Mouse (Mus musculus) CH12.LX (cell line): ENCODE results near the gene Magi2. TPM values are rescaled to one million over a fixed set of nuclear protein-coding genes. Genes with fewer than 3 reads are reported as not detected.

Experiments
- DNase-seq: peaks from one replicate; pipeline ENCODE4 v3.0.0-alpha.2; 2013; ENCODE audit errors: extremely low read depth
- H3K27ac ChIP-seq: 2 replicates; pipeline ENCODE4 v1.5.1; 2012; ENCODE audit warnings: low read depth, mild to moderate bottlenecking, control low read depth, moderate library complexity; ENCODE audit not compliant: insufficient read depth
- H3K27me3 ChIP-seq: replicated peaks from 2 replicates; pipeline ENCODE3; 2012; ENCODE audit warnings: inconsistent platforms
- H3K36me3 ChIP-seq, 2 experiments: replicated peaks in 1 of 2; 2 replicates each; pipeline versions ENCODE3 to v1.6.1; 2012; ENCODE audit warnings: inconsistent platforms in 1 of 2, low read length in 1 of 2, mild to moderate bottlenecking in 1 of 2, mixed read lengths in 1 of 2, moderate library complexity in 1 of 2; ENCODE audit not compliant: control insufficient read depth in 1 of 2, insufficient read depth in 1 of 2
- H3K4me1 ChIP-seq, 2 experiments: 2 replicates each; pipeline ENCODE4 v1.6.1; 2012; ENCODE audit warnings: inconsistent platforms in 1 of 2, moderate library complexity in 1 of 2; ENCODE audit not compliant: insufficient read depth in 2 of 2, control insufficient read depth in 1 of 2
- H3K4me2 ChIP-seq: 2 replicates; pipeline ENCODE4 v1.6.1; 2012; ENCODE audit warnings: low read depth, mild to moderate bottlenecking, control low read depth; ENCODE audit not compliant: poor library complexity, insufficient read depth, severe bottlenecking
- H3K4me3 ChIP-seq, 3 experiments: fragments of 150-350 bp in 1 of 3; sonication (generic) in 1 of 3; replicated peaks in 1 of 3; 2 replicates each; pipeline versions ENCODE3 to v1.5.1; 2011 to 2012; ENCODE audit warnings: low read depth in 2 of 3, low read length in 2 of 3, mild to moderate bottlenecking in 2 of 3, moderate library complexity in 2 of 3, control low read depth in 1 of 3, improper control_type of control experiment in 1 of 3, inconsistent platforms in 1 of 3, mixed read lengths in 1 of 3; ENCODE audit not compliant: poor library complexity in 1 of 3
- H3K79me2 ChIP-seq: replicated peaks from 2 replicates; pipeline ENCODE4 v1.6.1; 2012; ENCODE audit warnings: mild to moderate bottlenecking, moderate library complexity; ENCODE audit not compliant: control insufficient read depth, poor library complexity, insufficient read depth, severe bottlenecking; ENCODE audit errors: extremely low read depth
- H3K9ac ChIP-seq: 2 replicates; pipeline ENCODE4 v1.6.1; 2012; ENCODE audit warnings: low read depth, mild to moderate bottlenecking, control low read depth, moderate library complexity; ENCODE audit not compliant: insufficient read depth
- H3K9me3 ChIP-seq: replicated peaks from 2 replicates; pipeline ENCODE3; 2012; ENCODE audit warnings: low read length, inconsistent platforms, mixed read lengths
- BHLHE40 ChIP-seq: IDR thresholded peaks from 2 replicates; pipeline ENCODE4 v1.6.1; 2011; ENCODE audit warnings: mild to moderate bottlenecking, low read depth, low read length, improper control_type of control experiment
- CHD1 ChIP-seq: IDR thresholded peaks from 2 replicates; pipeline ENCODE4 v1.6.1; 2012; ENCODE audit warnings: low read depth, low read length, improper control_type of control experiment, inconsistent platforms
- CHD2 ChIP-seq: IDR thresholded peaks from 2 replicates; pipeline ENCODE4 v1.6.1; 2011; ENCODE audit warnings: low read length, improper control_type of control experiment
- E2F4 ChIP-seq: IDR thresholded peaks from 2 replicates; pipeline ENCODE4 v1.6.1; 2011; ENCODE audit warnings: low read depth, low read length, improper control_type of control experiment; ENCODE audit not compliant: insufficient replicate concordance
- ELF1 ChIP-seq: IDR thresholded peaks from 2 replicates; pipeline ENCODE4 v1.6.1; 2014; ENCODE audit warnings: low read depth, mild to moderate bottlenecking, inconsistent platforms, low read length, improper control_type of control experiment
- EP300 ChIP-seq: IDR thresholded peaks from 2 replicates; pipeline ENCODE4 v1.6.1; 2011; ENCODE audit warnings: low read length, improper control_type of control experiment
- ETS1 ChIP-seq: conservative IDR thresholded peaks from 2 replicates; pipeline ENCODE4 v1.6.1; 2012; ENCODE audit warnings: low read depth, mild to moderate bottlenecking, inconsistent platforms, low read length, improper control_type of control experiment, moderate library complexity
- GABPA ChIP-seq: IDR thresholded peaks from 2 replicates; pipeline ENCODE4 v1.6.1; 2012; ENCODE audit warnings: low read depth, low read length, improper control_type of control experiment, inconsistent platforms; ENCODE audit not compliant: insufficient replicate concordance
- IRF4 ChIP-seq: IDR thresholded peaks from 2 replicates; pipeline ENCODE4 v1.6.1; 2014; ENCODE audit warnings: low read depth, mild to moderate bottlenecking, inconsistent platforms, low read length, improper control_type of control experiment
- JUN ChIP-seq: IDR thresholded peaks from 2 replicates; pipeline ENCODE4 v1.6.1; 2011; ENCODE audit warnings: low read depth, mild to moderate bottlenecking, low read length, improper control_type of control experiment, moderate library complexity; ENCODE audit not compliant: insufficient read depth
- JUND ChIP-seq: conservative IDR thresholded peaks from 2 replicates; pipeline ENCODE4 v1.6.1; 2011; ENCODE audit warnings: low read depth, low read length, improper control_type of control experiment
- KAT2A ChIP-seq: IDR thresholded peaks from 2 replicates; pipeline ENCODE4 v1.6.1; 2012; ENCODE audit warnings: low read length, improper control_type of control experiment, inconsistent platforms; ENCODE audit not compliant: insufficient replicate concordance
- MXI1 ChIP-seq: IDR thresholded peaks from 2 replicates; pipeline ENCODE4 v1.6.1; 2011; ENCODE audit warnings: mild to moderate bottlenecking, low read depth, low read length, improper control_type of control experiment
- PAX5 ChIP-seq: IDR thresholded peaks from 2 replicates; pipeline ENCODE4 v1.6.1; 2012; ENCODE audit warnings: low read length, inconsistent platforms, mixed read lengths
- POLR2AphosphoS2 ChIP-seq: IDR thresholded peaks from 2 replicates; pipeline ENCODE4 v1.6.1; 2011; ENCODE audit warnings: low read depth, low read length, improper control_type of control experiment
- RCOR1 ChIP-seq: conservative IDR thresholded peaks from 2 replicates; pipeline ENCODE4 v1.6.1; 2012; ENCODE audit warnings: low read depth, mild to moderate bottlenecking, inconsistent platforms, low read length, improper control_type of control experiment
- SIN3A ChIP-seq: IDR thresholded peaks from 2 replicates; pipeline ENCODE4 v1.6.1; 2012; ENCODE audit warnings: low read length, improper control_type of control experiment, inconsistent platforms
- TBP ChIP-seq: conservative IDR thresholded peaks from 2 replicates; pipeline ENCODE4 v1.6.1; 2011; ENCODE audit warnings: low read depth, low read length, improper control_type of control experiment
- TCF12 ChIP-seq: IDR thresholded peaks from 2 replicates; pipeline ENCODE4 v1.6.1; 2014; ENCODE audit warnings: low read depth, mild to moderate bottlenecking, inconsistent platforms, low read length, improper control_type of control experiment
- UBTF ChIP-seq: IDR thresholded peaks from 2 replicates; pipeline ENCODE4 v1.6.1; 2012; ENCODE audit warnings: low read depth, mild to moderate bottlenecking, inconsistent platforms, low read length, improper control_type of control experiment, moderate library complexity
- USF1 ChIP-seq: IDR thresholded peaks from 2 replicates; pipeline ENCODE4 v1.6.1; 2014; ENCODE audit warnings: low read depth, mild to moderate bottlenecking, inconsistent platforms, low read length, improper control_type of control experiment
- USF2 ChIP-seq: conservative IDR thresholded peaks from 2 replicates; pipeline ENCODE4 v1.6.1; 2011; ENCODE audit warnings: low read depth, low read length, improper control_type of control experiment
- ZNF384 ChIP-seq: IDR thresholded peaks from 2 replicates; pipeline ENCODE4 v1.6.1; 2012; ENCODE audit warnings: low read depth, low read length, improper control_type of control experiment, inconsistent platforms
- dilution Hi-C: fragments of 300-500 bp; cut with MboI; formaldehyde crosslinking; loops from 2 replicates; pipeline ENCODE4 v1.14.3; 2020; ENCODE audit warnings: low sequenced_read_pairs; ENCODE audit not compliant: extremely low pct_unique_long_range_greater_than_20kb, extremely low pct_ligation_motif_present
- in situ Hi-C: fragments of 300-500 bp; cut with MboI; formaldehyde crosslinking; loops from 3 replicates; pipeline ENCODE4 v1.14.3; 2019; ENCODE audit warnings: low sequenced_read_pairs, low pct_ligation_motif_present, low pct_unique_long_range_greater_than_20kb, mixed read lengths
- polyA plus RNA-seq: library from polyadenylated mRNA; unstranded; fragments of >175 nt; gene quantifications from 2 replicates; pipeline ENCODE4 v1.2.1, GENCODE M21; 2012; ENCODE audit warnings: low read depth; ENCODE audit not compliant: insufficient read length
- total RNA-seq, 2 experiments: library from RNA; depleted of rRNA; stranded (reverse); fragments of 300-350 nt in 1 of 2; fragments of >200 nt in 1 of 2; gene quantifications; 2 replicates each; pipeline ENCODE4 v1.2.3; 2012 to 2014

Gene Magi2
- total and polyA plus RNA-seq, 3 experiments: 0.37 to 0.63 (median 0.42) TPM

DNA sequence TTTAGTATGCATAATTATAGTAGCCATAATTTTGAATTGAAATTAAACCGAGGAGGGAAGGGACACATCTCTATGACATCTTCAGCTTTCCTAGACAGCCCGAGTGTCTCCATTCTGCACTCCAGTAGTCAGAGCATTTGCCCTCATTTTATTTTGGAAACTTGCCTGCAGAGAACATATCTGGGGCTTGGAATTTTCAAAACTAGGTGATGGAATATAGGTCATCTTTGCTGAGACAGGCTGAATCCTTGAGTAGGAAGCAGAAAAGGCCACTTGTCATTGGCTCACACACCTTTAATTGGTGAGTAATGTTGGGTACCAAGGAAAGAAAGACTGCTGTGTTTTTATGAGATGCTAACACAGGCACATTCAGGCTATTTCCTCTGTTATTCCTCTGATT, 724.3 kb downstream of the Magi2 start:
- DNase-seq: no peak

DNA sequence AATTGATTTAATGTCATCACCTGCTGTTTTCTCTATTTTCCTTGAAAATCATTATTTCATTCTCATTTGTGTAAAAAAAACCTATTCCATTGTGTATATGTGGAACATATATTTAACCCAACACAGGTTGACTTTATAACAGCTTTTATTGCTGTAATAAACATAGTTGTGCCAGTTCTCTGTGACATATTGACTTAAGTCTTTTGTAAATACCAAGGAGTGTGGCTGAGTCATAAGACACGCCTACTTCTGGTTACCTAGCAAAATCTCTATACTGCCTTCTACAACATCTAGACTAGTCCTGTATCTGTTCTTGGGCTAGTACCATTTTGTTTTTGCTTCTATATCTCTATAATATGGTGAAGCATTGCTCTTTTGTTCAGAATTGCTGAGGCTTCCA, 737.3 kb downstream of the Magi2 start:
- Histone ChIP-seq H3K9me3 (no peaks in the 10 kb centered on the region), H3K4me3 (no peak overlapping the region), H3K27me3 (no peaks in the 10 kb centered on the region), H3K4me1 (no peaks in the 10 kb centered on the region), H3K36me3 (no peaks in the 10 kb centered on the region), H3K79me2 (no peaks in the 10 kb centered on the region), H3K9ac (no peak overlapping the region), H3K27ac (no peak overlapping the region), H3K4me2 (no peak overlapping the region)
- TF ChIP-seq RCOR1: no peak
- no peak for TF ChIP-seq USF1
- TF ChIP-seq KAT2A: no peak
- TF ChIP-seq PAX5: no peak
- TF ChIP-seq E2F4: no peak
- TF ChIP-seq MXI1: no peak
- no peak for TF ChIP-seq UBTF
- no peak for TF ChIP-seq USF2
- dilution Hi-C loops: no loop called here
- in situ Hi-C loops: no loop called here
- no peak for DNase-seq

More for the DNA sequence above, 724.3 kb downstream of the Magi2 start:
- Histone ChIP-seq H3K4me1 (no peaks in the 10 kb centered on the region), H3K27ac (no peak overlapping the region), H3K36me3 (no peaks in the 10 kb centered on the region), H3K27me3 (no peaks in the 10 kb centered on the region), H3K4me2 (no peak overlapping the region), H3K9ac (no peak overlapping the region), H3K79me2 (no peaks in the 10 kb centered on the region), H3K9me3 (no peaks in the 10 kb centered on the region), H3K4me3 (no peak overlapping the region)
- no peak for TF ChIP-seq ZNF384
- TF ChIP-seq GABPA: no peak
- no peak for TF ChIP-seq RCOR1
- TF ChIP-seq SIN3A: no peak
- TF ChIP-seq TBP: no peak
- TF ChIP-seq CHD1: no peak
- TF ChIP-seq ELF1: no peak
- no peak for TF ChIP-seq POLR2AphosphoS2
- TF ChIP-seq UBTF: no peak
- dilution Hi-C loops (no loop called here), in situ Hi-C loops (no loop called here)

DNA sequence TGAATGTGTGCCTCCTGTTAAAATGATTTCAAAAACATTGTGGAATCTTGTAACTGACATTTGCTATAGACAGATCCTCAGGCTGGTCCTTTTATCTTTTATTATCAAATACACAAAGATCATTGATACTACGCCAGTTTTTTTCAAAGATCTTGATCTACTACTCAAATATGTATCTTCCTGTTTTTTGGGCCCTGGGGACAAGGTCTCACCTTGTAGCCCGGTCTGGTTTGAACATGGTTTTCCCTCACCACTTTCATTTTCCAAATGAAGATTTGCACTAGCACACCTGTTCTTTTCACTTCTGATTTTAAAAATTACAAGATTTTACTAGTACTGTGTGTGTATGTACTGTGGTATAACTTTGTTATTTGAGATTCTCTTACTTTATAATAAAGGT, 745.9 kb downstream of the Magi2 start:
- no peaks in the 10 kb centered on the region for H3K27me3 ChIP-seq
- dilution Hi-C loops (no loop called here), in situ Hi-C loops (no loop called here)
- peak; percentile 38 for DNase-seq
- no peak overlapping the region for H3K4me2 ChIP-seq
- H3K27ac ChIP-seq: no peak overlapping the region
- H3K4me1 ChIP-seq: peaks cover 0 to 35% of the 10 kb centered on the region in 2 experiments; a peak in 2 of 4 replicates
- no peaks in the 10 kb centered on the region for H3K79me2 ChIP-seq
- no peak overlapping the region for H3K9ac ChIP-seq
- H3K4me3 ChIP-seq: no peak overlapping the region
- TF ChIP-seq ZNF384 (peak; percentile 73), ETS1 (peak; percentile 20; the same call in 1 of the 2 replicates), JUN (no peak), EP300 (peak; percentile 90), IRF4 (peak; percentile 78), GABPA (no peak), JUND (peak; percentile 32), BHLHE40 (0 out of 2 replicates have a peak, but pooled peaks have one; percentile 21), CHD2 (peak; percentile 28; the same call in 1 of the 2 replicates), USF1 (no peak), TCF12 (peak; percentile 38; the same call in 1 of the 2 replicates)
- peaks cover 7% of the 10 kb centered on the region for H3K9me3 ChIP-seq
- no peaks in the 10 kb centered on the region for H3K36me3 ChIP-seq
